Mouse (Mus musculus) MEL (cell line): Measurements from ENCODE around the gene App. TPM values are rescaled to one million over a fixed set of nuclear protein-coding genes. Genes with fewer than 3 reads are reported as not detected.

ENCODE experiments used
- DNase-seq: peaks from one replicate; pipeline ENCODE4 v3.0.0; 2011; ENCODE audit warnings: low read depth, low spot score
- H3K27ac ChIP-seq: 2 replicates; pipeline ENCODE4 v1.5.1; 2012; ENCODE audit warnings: low read depth, mild to moderate bottlenecking, control low read depth, low read length, moderate library complexity; ENCODE audit not compliant: control insufficient read depth
- H3K27me3 ChIP-seq, 2 experiments: fragments of 150-350 bp in 1 of 2; sonication (generic) in 1 of 2; 2 replicates each; pipeline ENCODE4 v1.6.1; 2012; ENCODE audit warnings: low read length in 2 of 2, mild to moderate bottlenecking in 2 of 2, improper control_type of control experiment in 1 of 2, moderate library complexity in 1 of 2; ENCODE audit not compliant: insufficient read depth in 2 of 2, control insufficient read depth in 1 of 2
- H3K36me3 ChIP-seq, 2 experiments: 2 replicates each; pipeline ENCODE4 v1.6.1; 2012 to 2014; ENCODE audit warnings: low read length in 2 of 2, improper control_type of control experiment in 1 of 2, inconsistent platforms in 1 of 2, mild to moderate bottlenecking in 1 of 2; ENCODE audit not compliant: insufficient read depth in 2 of 2, control insufficient read depth in 1 of 2
- H3K4me1 ChIP-seq, 2 experiments: fragments of 150-350 bp in 1 of 2; sonication (generic) in 1 of 2; 2 replicates each; pipeline ENCODE4 v1.6.1; 2012; ENCODE audit warnings: low read length in 2 of 2, improper control_type of control experiment in 1 of 2, mild to moderate bottlenecking in 1 of 2; ENCODE audit not compliant: insufficient read depth in 2 of 2, control insufficient read depth in 1 of 2
- H3K4me3 ChIP-seq, 2 experiments: fragments of 150-350 bp in 1 of 2; sonication (generic) in 1 of 2; 2 replicates each; pipeline ENCODE4 v1.5.1; 2012; ENCODE audit warnings: low read depth in 2 of 2, low read length in 2 of 2, mild to moderate bottlenecking in 2 of 2, moderate library complexity in 2 of 2, control low read depth in 1 of 2, improper control_type of control experiment in 1 of 2; ENCODE audit not compliant: control insufficient read depth in 1 of 2, insufficient read depth in 1 of 2
- H3K79me2 ChIP-seq: 2 replicates; pipeline ENCODE4 v1.6.1; 2012; ENCODE audit warnings: mild to moderate bottlenecking, low read length, moderate library complexity; ENCODE audit not compliant: control insufficient read depth, poor library complexity, insufficient read depth
- H3K9ac ChIP-seq: 2 replicates; pipeline ENCODE4 v1.6.1; 2012; ENCODE audit warnings: low read depth, mild to moderate bottlenecking, control low read depth, low read length, moderate library complexity; ENCODE audit not compliant: control insufficient read depth, poor library complexity, severe bottlenecking
- H3K9me3 ChIP-seq: fragments of 150-350 bp; sonication (generic); replicated peaks from 2 replicates; pipeline ENCODE4 v1.6.1; 2012; ENCODE audit warnings: mild to moderate bottlenecking, low read length, improper control_type of control experiment, moderate library complexity; ENCODE audit not compliant: insufficient read depth
- BHLHE40 ChIP-seq: IDR thresholded peaks from 2 replicates; pipeline ENCODE4 v1.6.1; 2012; ENCODE audit warnings: low read depth, mild to moderate bottlenecking, inconsistent platforms, low read length, improper control_type of control experiment, borderline replicate concordance
- CHD2 ChIP-seq: IDR thresholded peaks from 2 replicates; pipeline ENCODE4 v1.6.1; 2011; ENCODE audit warnings: low read length, improper control_type of control experiment
- CTCF ChIP-seq, 3 experiments: IDR thresholded peaks in 2 of 3; conservative IDR thresholded peaks in 1 of 3; 2 replicates each; pipeline ENCODE4 v1.5.1; 2011 to 2012; ENCODE audit warnings: low read length in 3 of 3, low read depth in 2 of 3, mild to moderate bottlenecking in 2 of 3, improper control_type of control experiment in 1 of 3, inconsistent platforms in 1 of 3, mixed read lengths in 1 of 3, moderate library complexity in 1 of 3; ENCODE audit not compliant: control insufficient read depth in 1 of 3, insufficient read depth in 1 of 3, poor library complexity in 1 of 3, severe bottlenecking in 1 of 3
- E2F4 ChIP-seq: IDR thresholded peaks from 2 replicates; pipeline ENCODE4 v1.6.1; 2011; ENCODE audit warnings: low read depth, low read length, improper control_type of control experiment, borderline replicate concordance
- ELF1 ChIP-seq: IDR thresholded peaks from 2 replicates; pipeline ENCODE4 v1.6.1; 2014; ENCODE audit warnings: low read depth, mild to moderate bottlenecking, inconsistent platforms, low read length, improper control_type of control experiment, moderate library complexity
- ETS1 ChIP-seq: IDR thresholded peaks from 2 replicates; pipeline ENCODE4 v1.6.1; 2012; ENCODE audit warnings: low read depth, mild to moderate bottlenecking, inconsistent platforms, low read length, improper control_type of control experiment, moderate library complexity
- GABPA ChIP-seq: IDR thresholded peaks from 2 replicates; pipeline ENCODE4 v1.6.1; 2012; ENCODE audit warnings: low read depth, mild to moderate bottlenecking, inconsistent platforms, low read length, improper control_type of control experiment, moderate library complexity
- HCFC1 ChIP-seq: IDR thresholded peaks from 2 replicates; pipeline ENCODE4 v1.6.1; 2012; ENCODE audit warnings: low read depth, mild to moderate bottlenecking, inconsistent platforms, low read length, improper control_type of control experiment, moderate library complexity
- JUND ChIP-seq: IDR thresholded peaks from 2 replicates; pipeline ENCODE4 v1.6.1; 2011; ENCODE audit warnings: low read depth, mild to moderate bottlenecking, improper control_type of control experiment, low read length
- KAT2A ChIP-seq: conservative IDR thresholded peaks from 2 replicates; pipeline ENCODE4 v1.6.1; 2012; ENCODE audit warnings: low read depth, low read length, improper control_type of control experiment, inconsistent platforms
- MAFK ChIP-seq: IDR thresholded peaks from 2 replicates; pipeline ENCODE4 v1.6.1; 2011; ENCODE audit warnings: low read depth, mild to moderate bottlenecking, low read length, improper control_type of control experiment, borderline replicate concordance
- MAZ ChIP-seq: IDR thresholded peaks from 2 replicates; pipeline ENCODE4 v1.6.1; 2012; ENCODE audit warnings: low read depth, mild to moderate bottlenecking, inconsistent platforms, low read length, improper control_type of control experiment
- MEF2A ChIP-seq: IDR thresholded peaks from 2 replicates; pipeline ENCODE4 v1.6.1; 2014; ENCODE audit warnings: low read depth, mild to moderate bottlenecking, inconsistent platforms, low read length, improper control_type of control experiment; ENCODE audit not compliant: poor library complexity, insufficient replicate concordance, severe bottlenecking; ENCODE audit errors: extremely low read depth
- MYB ChIP-seq: IDR thresholded peaks from 2 replicates; pipeline ENCODE4 v1.6.1; 2011; ENCODE audit warnings: mild to moderate bottlenecking, low read depth, low read length, improper control_type of control experiment
- MYC ChIP-seq: IDR thresholded peaks from 2 replicates; pipeline ENCODE4 v1.6.1; 2011; ENCODE audit warnings: low read depth, mild to moderate bottlenecking, low read length, improper control_type of control experiment, moderate library complexity
- NELFE ChIP-seq: IDR thresholded peaks from 2 replicates; pipeline ENCODE4 v1.6.1; 2011; ENCODE audit warnings: low read depth, low read length, improper control_type of control experiment
- NRF1 ChIP-seq: IDR thresholded peaks from 2 replicates; pipeline ENCODE4 v1.6.1; 2014; ENCODE audit warnings: low read depth, mild to moderate bottlenecking, inconsistent platforms, low read length, improper control_type of control experiment, moderate library complexity; ENCODE audit not compliant: poor library complexity, insufficient read depth, severe bottlenecking
- POLR2A ChIP-seq, 2 experiments: IDR thresholded peaks; 2 replicates each; pipeline ENCODE4 v1.6.1; 2011 to 2012; ENCODE audit warnings: low read length in 2 of 2, mild to moderate bottlenecking in 2 of 2, control low read depth in 1 of 2, improper control_type of control experiment in 1 of 2, low read depth in 1 of 2, moderate library complexity in 1 of 2; ENCODE audit not compliant: control insufficient read depth in 1 of 2, insufficient read depth in 1 of 2, poor library complexity in 1 of 2
- POLR2AphosphoS2 ChIP-seq: IDR thresholded peaks from 2 replicates; pipeline ENCODE4 v1.6.1; 2011; ENCODE audit warnings: low read length, improper control_type of control experiment
- POLR2AphosphoS5 ChIP-seq: IDR thresholded peaks from 2 replicates; pipeline ENCODE4 v1.6.1; 2012; ENCODE audit warnings: low read depth, borderline replicate concordance, mild to moderate bottlenecking, inconsistent platforms, low read length, moderate library complexity, mixed read lengths
- RAD21 ChIP-seq: IDR thresholded peaks from 2 replicates; pipeline ENCODE4 v1.6.1; 2011; ENCODE audit warnings: mild to moderate bottlenecking, low read depth, low read length, improper control_type of control experiment
- RCOR1 ChIP-seq: IDR thresholded peaks from 2 replicates; pipeline ENCODE4 v1.6.1; 2012; ENCODE audit warnings: low read depth, mild to moderate bottlenecking, inconsistent platforms, low read length, improper control_type of control experiment
- SMC3 ChIP-seq: IDR thresholded peaks from 2 replicates; pipeline ENCODE4 v1.6.1; 2011; ENCODE audit warnings: low read depth, low read length, improper control_type of control experiment
- TAL1 ChIP-seq: IDR thresholded peaks from 2 replicates; pipeline ENCODE4 v1.6.1; 2012; ENCODE audit warnings: mild to moderate bottlenecking, inconsistent platforms, low read length, moderate library complexity, mixed read lengths
- TCF12 ChIP-seq: IDR thresholded peaks from 2 replicates; pipeline ENCODE4 v1.6.1; 2014; ENCODE audit warnings: low read depth, mild to moderate bottlenecking, inconsistent platforms, low read length, improper control_type of control experiment, moderate library complexity
- UBTF ChIP-seq: IDR thresholded peaks from 2 replicates; pipeline ENCODE4 v1.6.1; 2012; ENCODE audit warnings: low read depth, mild to moderate bottlenecking, inconsistent platforms, low read length, improper control_type of control experiment, moderate library complexity, borderline replicate concordance; ENCODE audit not compliant: insufficient read depth
- USF2 ChIP-seq, 2 experiments: IDR thresholded peaks; 2 replicates each; pipeline ENCODE4 v1.6.1; 2011 to 2012; ENCODE audit warnings: improper control_type of control experiment in 2 of 2, low read length in 2 of 2, borderline replicate concordance in 1 of 2, inconsistent platforms in 1 of 2, low read depth in 1 of 2, mild to moderate bottlenecking in 1 of 2; ENCODE audit not compliant: insufficient read depth in 1 of 2
- ZMIZ1 ChIP-seq: IDR thresholded peaks from 2 replicates; pipeline ENCODE4 v1.6.1; 2012; ENCODE audit warnings: low read depth, mild to moderate bottlenecking, inconsistent platforms, low read length, improper control_type of control experiment, moderate library complexity
- polyA plus RNA-seq, 2 experiments: library from polyadenylated mRNA; stranded (reverse) in 1 of 2; unstranded in 1 of 2; fragments of >175 nt in 1 of 2; fragments of >200 nt in 1 of 2; gene quantifications; 2 replicates each; pipeline versions ENCODE4 v1.2.1 to v1.2.4; 2012; ENCODE audit warnings: low replicate concordance in 2 of 2, low read depth in 1 of 2; ENCODE audit not compliant: insufficient read length in 2 of 2, insufficient read depth in 1 of 2, missing spikeins in 1 of 2
- total RNA-seq: library from RNA; depleted of rRNA; stranded (reverse); fragments of 300-350 nt; gene quantifications from 2 replicates; pipeline ENCODE4 v1.2.3, GENCODE M21; 2012

The App gene
- total and polyA plus RNA-seq, 3 experiments = not detected

DNA sequence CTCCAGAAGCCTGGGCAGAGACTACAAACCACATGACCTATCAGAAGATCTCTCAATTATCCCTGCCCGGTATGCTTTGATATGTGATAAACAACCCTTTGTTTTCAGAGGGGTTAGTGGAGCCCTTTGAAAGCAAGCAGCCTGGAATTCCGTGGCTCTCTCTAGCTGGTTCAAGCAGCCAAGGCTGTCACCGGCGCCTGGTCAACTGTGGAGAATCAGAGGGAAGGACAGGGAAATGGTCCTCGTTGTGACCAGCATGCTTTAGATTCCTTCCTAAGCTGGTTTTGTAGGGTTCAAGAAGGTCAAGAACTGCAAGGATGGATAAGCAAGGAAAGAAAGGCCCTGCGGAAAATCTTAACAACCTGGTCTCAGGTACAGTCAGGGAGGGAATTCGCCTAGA, 21.9 kb downstream of the App start:
- H3K79me2 ChIP-seq = no peaks in the 10 kb centered on the region
- H3K4me3 ChIP-seq = no peak overlapping the region
- H3K4me1 ChIP-seq = no peaks in the 10 kb centered on the region
- TF ChIP-seq RAD21 = no peak
- TF ChIP-seq CTCF (IDR thresholded peaks at IDR 0.05 in 2 of 3, conservative IDR thresholded peaks at IDR 0.05 in 1 of 3; ENCODE audit: control insufficient read depth in 1 of 3, insufficient read depth in 1 of 3, low read depth in 2 of 3, low read length in 3 of 3, poor library complexity in 1 of 3, severe bottlenecking in 1 of 3) = no peak
- TF ChIP-seq KAT2A = no peak
- no peak for TF ChIP-seq ETS1
- TF ChIP-seq JUND = no peak
- TF ChIP-seq UBTF = no peak
- TF ChIP-seq MAZ = no peak
- TF ChIP-seq RCOR1 = no peak
- no peak for TF ChIP-seq BHLHE40
- TF ChIP-seq MYC = no peak
- no peak for TF ChIP-seq MEF2A
- no peak for TF ChIP-seq SMC3
- TF ChIP-seq NRF1 = no peak
- TF ChIP-seq ELF1 = no peak
- TF ChIP-seq USF2 (IDR thresholded peaks at IDR 0.05; ENCODE audit: borderline replicate concordance in 1 of 2, insufficient read depth in 1 of 2, low read depth in 1 of 2, low read length in 2 of 2) = no peak
- no peak for TF ChIP-seq HCFC1
- TF ChIP-seq GABPA = no peak
- no peak for TF ChIP-seq CHD2
- no peak for TF ChIP-seq MAFK
- H3K27ac ChIP-seq = no peak overlapping the region
- no peaks in the 10 kb centered on the region for H3K9me3 ChIP-seq
- no peak for DNase-seq
- H3K36me3 ChIP-seq = no peaks in the 10 kb centered on the region
- H3K9ac ChIP-seq = no peak overlapping the region
- no peaks in the 10 kb centered on the region for H3K27me3 ChIP-seq

DNA sequence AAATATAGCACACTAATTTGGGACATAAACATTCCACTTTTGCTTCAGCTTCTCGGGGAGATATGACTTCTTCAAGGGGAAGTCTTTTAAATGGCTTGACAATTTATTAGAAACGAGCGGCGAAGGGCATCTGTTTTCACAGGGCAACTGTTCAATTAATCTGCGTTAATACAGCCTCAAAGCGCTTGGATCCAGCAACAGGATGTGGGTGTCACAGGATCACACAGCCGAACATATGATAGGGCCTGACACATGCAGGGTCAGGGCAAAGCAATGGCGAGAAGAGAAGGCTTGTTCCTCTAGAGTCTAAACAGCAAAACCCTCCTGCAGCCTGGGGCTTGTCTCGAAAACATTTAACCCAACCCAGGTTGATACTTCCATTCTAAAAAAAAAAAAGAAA, 22.7 kb downstream of the App start:
- DNase-seq = no peak
- no peaks in the 10 kb centered on the region for H3K79me2 ChIP-seq
- H3K9ac ChIP-seq = no peak overlapping the region
- H3K4me3 ChIP-seq = no peak overlapping the region
- no peaks in the 10 kb centered on the region for H3K36me3 ChIP-seq
- no peak for TF ChIP-seq MEF2A
- no peak for TF ChIP-seq POLR2AphosphoS5
- TF ChIP-seq E2F4 = no peak
- no peak for TF ChIP-seq POLR2AphosphoS2
- no peak for TF ChIP-seq TCF12
- no peak for TF ChIP-seq CHD2
- no peak for TF ChIP-seq RAD21
- no peak for TF ChIP-seq ZMIZ1
- no peak for TF ChIP-seq MYC
- TF ChIP-seq SMC3 = no peak
- no peak for TF ChIP-seq KAT2A
- no peak for TF ChIP-seq BHLHE40
- no peak for TF ChIP-seq MYB
- TF ChIP-seq TAL1 = no peak
- no peak for TF ChIP-seq POLR2A (IDR thresholded peaks at IDR 0.05; ENCODE audit: control insufficient read depth in 1 of 2, insufficient read depth in 1 of 2, low read depth in 1 of 2, low read length in 2 of 2, poor library complexity in 1 of 2)
- no peak for TF ChIP-seq NELFE
- no peak for TF ChIP-seq USF2 (IDR thresholded peaks at IDR 0.05; ENCODE audit: borderline replicate concordance in 1 of 2, insufficient read depth in 1 of 2, low read depth in 1 of 2, low read length in 2 of 2)
- H3K4me1 ChIP-seq = no peaks in the 10 kb centered on the region
- H3K27ac ChIP-seq = no peak overlapping the region
- H3K27me3 ChIP-seq = no peaks in the 10 kb centered on the region
- H3K9me3 ChIP-seq = no peaks in the 10 kb centered on the region
